Mouse (Mus musculus) intestine, postnatal 0 days (tissue): Measurements from ENCODE around the gene Ceacam9. TPM values are rescaled to one million over a fixed set of nuclear protein-coding genes. Genes with fewer than 3 reads are reported as not detected.

Source experiments
- ATAC-seq: fragments of 200-750 bp; cut with Nextera tagmentation; 2 replicates; pipeline ENCODE4 v1.8.0; 2017; ENCODE audit warnings: mild to moderate bottlenecking, moderate TSS enrichment, moderate library complexity
- H3K27ac ChIP-seq: fragments of 300-500 bp; sonication (generic); 2 replicates; pipeline ENCODE4 v1.5.1; 2014; ENCODE audit warnings: mild to moderate bottlenecking, low read depth, low read length, moderate library complexity
- H3K27me3 ChIP-seq: fragments of 300-500 bp; sonication (generic); replicated peaks from 2 replicates; pipeline ENCODE4 v1.6.1; 2014; ENCODE audit warnings: low read length, mixed read lengths; ENCODE audit not compliant: control insufficient read depth, insufficient read depth
- H3K36me3 ChIP-seq: fragments of 300-500 bp; sonication (generic); 2 replicates; pipeline ENCODE4 v1.6.1; 2014; ENCODE audit warnings: mild to moderate bottlenecking, moderate library complexity; ENCODE audit not compliant: control insufficient read depth, insufficient read depth
- H3K4me1 ChIP-seq: fragments of 300-500 bp; sonication (generic); replicated peaks from 2 replicates; pipeline ENCODE4 v1.6.1; 2014; ENCODE audit warnings: antibody characterized with exemption, low read length, mixed read lengths; ENCODE audit not compliant: control insufficient read depth, insufficient read depth
- H3K4me2 ChIP-seq: fragments of 300-500 bp; sonication (generic); replicated peaks from 2 replicates; pipeline ENCODE4 v1.6.1; 2014; ENCODE audit warnings: low read depth, mild to moderate bottlenecking, moderate library complexity
- H3K4me3 ChIP-seq: fragments of 300-500 bp; sonication (generic); 2 replicates; pipeline ENCODE4 v1.5.1; 2014; ENCODE audit warnings: low read depth, low read length
- H3K9ac ChIP-seq: fragments of 300-500 bp; sonication (generic); 2 replicates; pipeline ENCODE4 v1.6.1; 2014; ENCODE audit warnings: mild to moderate bottlenecking, low read depth, low read length
- H3K9me3 ChIP-seq: fragments of 300-500 bp; sonication (generic); 2 replicates; pipeline ENCODE4 v1.6.1; 2016; ENCODE audit warnings: mixed run types; ENCODE audit not compliant: control insufficient read depth
- CTCF ChIP-seq: sonication (generic); IDR thresholded peaks from 2 replicates; pipeline ENCODE4 v1.5.1; 2016; ENCODE audit warnings: low read depth, mild to moderate bottlenecking, control low read depth, antibody characterized with exemption, moderate library complexity
- WGBS: fragments of 180-500 bp; shearing (Covaris S2); extraction: QIAGEN DNeasy Blood & Tissue Kit; methylation state at CpG from one replicate; pipeline ENCODE4 v1.1.7; 2014; 5-methylcytosine and 5-hydroxymethylcytosine counted together
- polyA plus RNA-seq: library from polyadenylated mRNA; unstranded; fragments of >200 nt; fragmentation: Nextera tagmentation; extraction: Ambion mirVana; gene quantifications from 2 replicates; pipeline ENCODE4 v1.2.1, GENCODE M21; 2015

The Ceacam9 gene
- polyA plus RNA-seq, 1 experiment from 2014 or later, result not detected

DNA sequence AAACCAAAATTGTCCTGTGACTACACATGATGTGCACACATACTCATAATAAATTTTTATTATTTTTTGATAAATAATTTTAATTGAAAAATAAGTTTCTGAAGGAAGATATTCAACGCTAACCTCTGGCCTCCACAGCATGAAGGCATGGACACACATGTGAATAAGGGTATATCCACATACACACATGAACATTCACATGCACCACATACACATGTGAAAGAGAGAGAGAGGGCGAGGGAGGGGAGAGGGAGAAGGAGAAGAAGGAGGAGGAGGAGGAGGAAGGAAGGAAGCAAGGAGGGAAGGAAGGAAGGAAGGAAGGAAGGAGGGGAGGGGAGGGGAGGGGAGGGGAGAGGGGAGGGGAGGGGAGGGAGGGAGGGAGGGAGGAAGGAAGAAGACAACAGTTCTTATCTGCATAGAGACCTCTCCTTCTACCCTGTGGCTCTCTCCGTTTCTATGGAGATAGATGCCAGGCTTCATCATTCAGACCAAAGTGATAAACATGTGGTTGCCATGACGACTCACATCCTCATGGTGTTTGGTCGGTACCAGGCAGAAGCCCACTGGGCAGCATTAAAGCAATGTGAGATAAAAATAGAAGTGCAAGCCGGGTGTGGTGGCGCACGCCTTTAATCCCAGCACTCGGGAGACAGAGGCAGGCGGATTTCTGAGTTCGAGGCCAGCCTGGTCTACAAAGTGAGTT is 37.3 kb downstream of the Ceacam9 start:
- Histone ChIP-seq H3K9ac (no peak overlapping the region), H3K4me1 (no peaks in the 10 kb centered on the region), H3K27me3 (no peaks in the 10 kb centered on the region), H3K4me2 (no peak overlapping the region), H3K9me3 (no peaks in the 10 kb centered on the region), H3K36me3 (no peaks in the 10 kb centered on the region), H3K27ac (no peak overlapping the region), H3K4me3 (no peak overlapping the region)
- 68% methylated on average over 10 of the region's 11 CpGs for WGBS
- no peak for TF ChIP-seq CTCF
- ATAC-seq, result peak; percentile 51

DNA sequence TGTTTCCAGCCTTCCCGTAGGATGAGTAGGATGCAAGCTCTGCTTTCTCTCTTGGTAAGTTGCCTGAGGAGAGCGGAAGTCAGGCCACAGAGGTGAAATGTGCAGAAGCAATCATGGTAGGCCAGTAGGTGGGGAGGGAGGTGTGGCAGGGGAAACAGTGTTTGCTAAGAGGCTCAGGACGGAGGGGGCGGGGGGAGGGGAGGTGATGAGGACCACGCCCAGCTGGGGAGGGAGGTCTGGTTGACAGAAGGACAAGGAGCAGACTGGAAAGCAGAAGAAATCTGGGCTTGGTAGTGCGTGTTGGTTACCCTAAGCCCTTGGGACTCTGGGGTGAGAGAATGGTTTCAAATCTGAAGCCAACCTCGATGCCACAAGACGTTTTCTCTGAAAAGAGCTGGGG is 38.6 kb downstream of the Ceacam9 start:
- H3K27ac ChIP-seq, result no peak overlapping the region
- H3K36me3 ChIP-seq, result no peaks in the 10 kb centered on the region
- no peak overlapping the region for H3K4me3 ChIP-seq
- no peaks in the 10 kb centered on the region for H3K9me3 ChIP-seq
- H3K4me2 ChIP-seq, result no peak overlapping the region
- WGBS, result 15% methylated on average over 8 of the region's 8 CpGs
- H3K27me3 ChIP-seq, result no peaks in the 10 kb centered on the region
- 0 out of 2 replicates have a peak, but pooled peaks have one; percentile 25 for ATAC-seq
- no peak overlapping the region for H3K9ac ChIP-seq
- no peaks in the 10 kb centered on the region for H3K4me1 ChIP-seq
- 0 out of 2 replicates have a peak, but pooled peaks have one; percentile 5 for TF ChIP-seq CTCF

DNA sequence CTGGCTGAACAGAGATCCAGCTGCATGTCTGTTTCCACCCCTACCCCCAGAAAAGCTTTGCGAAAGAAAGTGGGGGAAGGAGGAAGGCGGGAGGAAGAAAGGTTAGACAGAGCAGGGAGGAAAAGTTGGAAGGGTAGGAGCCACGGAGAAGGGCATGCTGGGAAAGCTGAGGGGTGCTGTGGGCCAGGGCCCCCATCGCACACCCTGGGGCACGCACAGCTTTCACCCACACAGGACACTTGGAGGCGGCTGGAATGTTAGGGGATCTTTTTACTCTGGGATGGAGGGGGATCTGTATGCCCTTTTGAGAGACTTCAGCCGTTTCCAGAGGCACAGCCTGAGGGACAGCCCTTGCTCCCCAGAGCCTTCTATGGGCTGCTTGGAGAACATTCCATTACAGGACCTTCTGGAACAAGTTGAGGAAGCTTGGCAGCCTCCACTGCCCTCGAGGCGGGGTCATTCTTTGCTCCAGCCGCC is 39.3 kb downstream of the Ceacam9 start:
- Histone ChIP-seq H3K4me3 (no peak overlapping the region), H3K27me3 (no peaks in the 10 kb centered on the region), H3K27ac (no peak overlapping the region; the same call in 1 of the 2 replicates), H3K9me3 (no peaks in the 10 kb centered on the region), H3K9ac (no peak overlapping the region), H3K36me3 (no peaks in the 10 kb centered on the region), H3K4me1 (no peaks in the 10 kb centered on the region), H3K4me2 (no peak overlapping the region)
- TF ChIP-seq CTCF, result no peak
- no peak for ATAC-seq
- 52% methylated on average over 10 of the region's 10 CpGs for WGBS

DNA sequence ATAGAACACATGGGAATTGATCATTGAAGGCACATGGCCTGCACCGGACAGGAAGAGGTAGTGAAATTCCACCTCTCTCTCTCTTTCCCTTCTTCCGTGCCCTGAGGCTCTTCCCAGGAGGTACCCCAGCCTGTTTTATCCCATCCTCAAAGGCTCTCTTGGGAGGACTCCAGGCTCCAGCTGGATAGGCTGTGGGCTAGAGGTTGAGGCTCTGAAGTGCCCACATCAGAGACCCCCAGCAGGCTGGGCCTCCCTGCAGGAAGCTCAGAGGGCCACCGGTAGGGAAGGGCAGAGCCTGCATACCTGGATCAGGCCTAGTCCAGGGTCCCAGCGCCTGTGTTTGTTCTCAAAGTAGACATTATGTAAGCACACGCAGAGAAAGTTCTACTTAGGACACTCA is 39.9 kb downstream of the Ceacam9 start:
- no peak overlapping the region for H3K4me2 ChIP-seq
- no peaks in the 10 kb centered on the region for H3K4me1 ChIP-seq
- TF ChIP-seq CTCF, result no peak
- no peaks in the 10 kb centered on the region for H3K9me3 ChIP-seq
- ATAC-seq, result no peak
- H3K36me3 ChIP-seq, result no peaks in the 10 kb centered on the region
- no peak overlapping the region for H3K4me3 ChIP-seq
- no peak overlapping the region for H3K9ac ChIP-seq
- 58% methylated on average over 5 of the region's 5 CpGs for WGBS
- no peaks in the 10 kb centered on the region for H3K27me3 ChIP-seq
- no peak overlapping the region for H3K27ac ChIP-seq

DNA sequence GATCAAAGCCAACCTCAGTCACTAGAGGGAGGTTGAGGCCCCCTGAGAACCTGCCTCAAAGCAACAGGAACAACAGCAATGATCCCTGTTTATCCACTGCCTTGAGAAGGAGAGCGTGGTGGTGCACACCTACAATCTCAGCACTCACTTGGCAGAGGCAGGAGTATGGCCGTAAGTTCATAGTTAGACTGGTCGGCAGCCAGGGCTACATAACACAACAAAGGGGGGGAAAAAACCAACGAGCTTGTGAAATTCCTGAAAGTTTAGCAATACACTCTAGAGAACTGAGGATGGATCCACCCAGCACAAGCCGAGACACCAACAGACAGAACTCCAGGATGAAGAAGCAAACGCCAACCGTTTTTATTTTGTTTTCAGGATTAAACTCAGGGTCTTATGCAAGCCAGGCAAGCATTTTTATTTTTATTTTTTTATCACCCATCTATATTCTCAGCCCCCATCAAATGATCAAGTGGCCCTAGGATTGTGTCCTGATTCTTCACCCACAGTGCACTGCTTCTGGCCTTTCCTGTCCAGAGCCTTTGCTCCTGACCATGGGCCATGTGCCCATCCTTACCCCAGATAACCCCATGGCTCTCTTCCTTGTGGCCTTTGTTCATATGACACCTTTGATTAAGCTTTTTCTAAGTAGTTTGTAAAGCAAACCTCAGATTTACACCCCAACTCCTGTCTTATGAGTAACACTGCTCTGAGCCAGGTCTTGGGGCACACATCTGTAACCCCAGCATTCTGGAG is 41.9 kb downstream of the Ceacam9 start:
- no peaks in the 10 kb centered on the region for H3K9me3 ChIP-seq
- H3K9ac ChIP-seq, result no peak overlapping the region
- H3K27me3 ChIP-seq, result no peaks in the 10 kb centered on the region
- H3K4me3 ChIP-seq, result no peak overlapping the region
- 85% methylated on average over 7 of the region's 7 CpGs for WGBS
- no peaks in the 10 kb centered on the region for H3K4me1 ChIP-seq
- no peak overlapping the region for H3K27ac ChIP-seq
- TF ChIP-seq CTCF, result no peak
- no peak for ATAC-seq
- no peaks in the 10 kb centered on the region for H3K36me3 ChIP-seq
- H3K4me2 ChIP-seq, result no peak overlapping the region

DNA sequence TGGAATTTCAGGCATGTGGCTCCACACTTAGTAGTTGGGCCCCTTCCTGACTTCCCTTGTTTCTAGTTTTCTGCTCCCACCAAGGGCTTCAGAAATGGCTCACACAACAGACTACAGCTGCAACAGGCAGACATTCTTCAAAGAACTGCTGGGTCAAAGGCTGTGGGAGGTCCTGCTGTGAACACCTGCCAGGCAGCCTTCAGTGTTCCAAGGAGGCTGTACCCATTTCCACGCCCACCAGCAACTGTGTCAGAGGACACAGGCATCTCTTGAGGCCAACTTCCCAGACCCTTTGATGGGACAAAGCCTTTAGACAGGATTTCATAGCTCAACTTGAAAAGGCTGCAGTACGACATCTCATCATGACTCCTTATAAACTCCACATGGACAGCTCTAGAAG is 44.7 kb downstream of the Ceacam9 start:
- no peak overlapping the region for H3K4me2 ChIP-seq
- 55% methylated on average over 2 of the region's 2 CpGs for WGBS
- H3K27ac ChIP-seq, result no peak overlapping the region
- H3K27me3 ChIP-seq, result no peaks in the 10 kb centered on the region
- H3K4me1 ChIP-seq, result no peaks in the 10 kb centered on the region
- H3K9ac ChIP-seq, result no peak overlapping the region
- H3K36me3 ChIP-seq, result no peaks in the 10 kb centered on the region
- H3K4me3 ChIP-seq, result no peak overlapping the region
- TF ChIP-seq CTCF, result no peak
- ATAC-seq, result no peak
- H3K9me3 ChIP-seq, result no peaks in the 10 kb centered on the region

Other genes with a start within 250 kb of the Ceacam9 start
- 0.22 and 0.27 TPM in 2 replicates for gene Npas1, start 244.2 kb upstream of the Ceacam9 start, polyA plus RNA-seq
- 3.3 and 3.4 TPM in 2 replicates for gene Arhgap35, start 106.9 kb upstream of the Ceacam9 start, polyA plus RNA-seq
- not detected in 2 replicates for gene Ceacam15, start 46.2 kb upstream of the Ceacam9 start, polyA plus RNA-seq
- 316 and 329 TPM in 2 replicates for gene Ap2s1, start 16.5 kb downstream of the Ceacam9 start, polyA plus RNA-seq
- 19.8 and 22.8 TPM in 2 replicates for gene Slc1a5, start 59.4 kb downstream of the Ceacam9 start, polyA plus RNA-seq
- 33.7 and 35.8 TPM in 2 replicates for gene Strn4, start 94.0 kb downstream of the Ceacam9 start, polyA plus RNA-seq
- gene Fkrp, start 94.8 kb downstream of the Ceacam9 start, polyA plus RNA-seq, result 12.3 and 12.7 TPM in 2 replicates
- gene Prkd2, start 121.0 kb downstream of the Ceacam9 start, polyA plus RNA-seq, result 9.2 and 11.2 TPM in 2 replicates
- 3.4 and 3.7 TPM in 2 replicates for gene Dact3, start 153.4 kb downstream of the Ceacam9 start, polyA plus RNA-seq
- gene Gng8, start 169.9 kb downstream of the Ceacam9 start, polyA plus RNA-seq, result 4.7 and 5.3 TPM in 2 replicates
- gene Ptgir, start 184.6 kb downstream of the Ceacam9 start, polyA plus RNA-seq, result 1.7 and 1.8 TPM in 2 replicates
- 236 and 241 TPM in 2 replicates for gene Calm3, start 202.2 kb downstream of the Ceacam9 start, polyA plus RNA-seq
- 3.3 and 3.6 TPM in 2 replicates for gene Pnmal2, start 222.8 kb downstream of the Ceacam9 start, polyA plus RNA-seq
- 2.0 and 2.2 TPM in 2 replicates for gene Pnmal1, start 237.8 kb downstream of the Ceacam9 start, polyA plus RNA-seq